Mouse (Mus musculus) G1E (cell line): ENCODE data around the gene Abce1.
"Not testable (repeated sequence)": the region's sequence is repeated elsewhere in the genome, so short reads cannot be mapped to it uniquely, and the experiment has no call there.

Experiments
- CTCF ChIP-seq: IDR thresholded peaks from 2 replicates; pipeline ENCODE4 v1.5.1; 2012; ENCODE audit warnings: low read depth, low read length, inconsistent platforms, mixed read lengths
- GATA1 ChIP-seq: IDR thresholded peaks from 2 replicates; pipeline ENCODE4 v1.6.1; 2012; ENCODE audit warnings: borderline replicate concordance, low read length, inconsistent platforms, mixed read lengths
- GATA2 ChIP-seq: IDR thresholded peaks from 2 replicates; pipeline ENCODE4 v1.6.1; 2012; ENCODE audit warnings: low read depth, low read length, inconsistent platforms, borderline replicate concordance
- POLR2AphosphoS5 ChIP-seq: IDR thresholded peaks from 2 replicates; pipeline ENCODE4 v1.6.1; 2012; ENCODE audit warnings: low read depth, low read length, inconsistent platforms; ENCODE audit not compliant: insufficient replicate concordance
- TAL1 ChIP-seq: conservative IDR thresholded peaks from 2 replicates; pipeline ENCODE4 v1.6.1; 2012; ENCODE audit warnings: low read depth, low read length, inconsistent platforms, mixed read lengths

DNA sequence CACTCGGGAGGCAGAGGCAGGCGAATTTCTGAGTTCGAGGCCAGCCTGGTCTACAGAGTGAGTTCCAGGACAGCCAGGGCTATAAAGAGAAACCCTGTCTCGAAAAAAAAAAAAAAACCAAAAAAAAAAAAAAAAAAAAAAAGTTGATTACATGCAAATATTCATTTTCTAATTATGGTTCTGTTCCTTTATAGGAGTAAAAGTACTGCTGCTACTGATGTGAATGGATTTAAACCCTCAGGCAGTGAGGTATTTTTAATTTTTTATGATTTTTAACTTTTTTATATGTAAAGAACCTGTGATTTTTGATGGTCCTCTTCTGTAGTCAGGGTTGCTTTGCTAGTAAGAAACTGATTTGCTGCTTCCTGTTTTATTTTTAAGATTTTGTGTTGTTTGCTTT is 52.8 kb downstream of the Abce1 start:
- not testable (repeated sequence) for TF ChIP-seq TAL1, CTCF, POLR2AphosphoS5, GATA1, GATA2
